Mouse (Mus musculus) lung, embryonic 14.5 days (tissue): Measurements from ENCODE around the gene Dolk. TPM values are rescaled to one million over a fixed set of nuclear protein-coding genes. Genes with fewer than 3 reads are reported as not detected.
A peak's percentile ranks its signal among the peaks of the same experiment; 100 is the strongest.

Experiments
- ATAC-seq: fragments of 200-750 bp; cut with Nextera tagmentation; 2 replicates; pipeline ENCODE4 v1.8.0; 2017; ENCODE audit warnings: mild to moderate bottlenecking, moderate TSS enrichment, moderate library complexity; ENCODE audit not compliant: insufficient read depth
- DNase-seq: peaks from one replicate; pipeline ENCODE4 v3.0.0-alpha.2; 2015
- H3K27ac ChIP-seq: fragments of 300-500 bp; sonication (generic); 2 replicates; pipeline ENCODE4 v1.5.1; 2014; ENCODE audit warnings: low read depth, mild to moderate bottlenecking, moderate library complexity
- H3K27me3 ChIP-seq: fragments of 300-500 bp; sonication (generic); 2 replicates; pipeline ENCODE4 v1.6.1; 2014; ENCODE audit warnings: low read length, control low read depth; ENCODE audit not compliant: insufficient read depth
- H3K36me3 ChIP-seq: fragments of 300-500 bp; sonication (generic); 2 replicates; pipeline ENCODE4 v1.6.1; 2014; ENCODE audit warnings: control low read depth; ENCODE audit not compliant: insufficient read depth
- H3K4me1 ChIP-seq: fragments of 300-500 bp; sonication (generic); 2 replicates; pipeline ENCODE4 v1.6.1; 2014; ENCODE audit warnings: antibody characterized with exemption, control low read depth; ENCODE audit not compliant: insufficient read depth
- H3K4me2 ChIP-seq: fragments of 300-500 bp; sonication (generic); 2 replicates; pipeline ENCODE4 v1.6.1; 2014; ENCODE audit warnings: mild to moderate bottlenecking
- H3K4me3 ChIP-seq: fragments of 300-500 bp; sonication (generic); 2 replicates; pipeline ENCODE4 v1.5.1; 2014; ENCODE audit warnings: low read depth, low read length
- H3K9ac ChIP-seq: fragments of 300-500 bp; sonication (generic); 2 replicates; pipeline ENCODE4 v1.6.1; 2014
- H3K9me3 ChIP-seq: fragments of 300-500 bp; sonication (generic); 2 replicates; pipeline ENCODE4 v1.6.1; 2016; ENCODE audit warnings: low read depth, low read length, control low read depth
- CTCF ChIP-seq: IDR thresholded peaks from 2 replicates; pipeline ENCODE4 v1.5.1; 2016; ENCODE audit warnings: antibody characterized with exemption, low read depth
- WGBS: fragments of 180-500 bp; shearing (Covaris S2); extraction: QIAGEN DNeasy Blood & Tissue Kit; methylation state at CpG from one replicate; pipeline ENCODE4 v1.1.7; 2014; 5-methylcytosine and 5-hydroxymethylcytosine counted together
- polyA plus RNA-seq: library from polyadenylated mRNA; unstranded; fragments of >200 nt; fragmentation: Nextera tagmentation; extraction: Ambion mirVana; gene quantifications from 2 replicates; pipeline ENCODE4 v1.2.1, GENCODE M21; 2014

Gene Dolk
- polyA plus RNA-seq, 1 experiment from 2014 or later, result 30.6 TPM

DNA sequence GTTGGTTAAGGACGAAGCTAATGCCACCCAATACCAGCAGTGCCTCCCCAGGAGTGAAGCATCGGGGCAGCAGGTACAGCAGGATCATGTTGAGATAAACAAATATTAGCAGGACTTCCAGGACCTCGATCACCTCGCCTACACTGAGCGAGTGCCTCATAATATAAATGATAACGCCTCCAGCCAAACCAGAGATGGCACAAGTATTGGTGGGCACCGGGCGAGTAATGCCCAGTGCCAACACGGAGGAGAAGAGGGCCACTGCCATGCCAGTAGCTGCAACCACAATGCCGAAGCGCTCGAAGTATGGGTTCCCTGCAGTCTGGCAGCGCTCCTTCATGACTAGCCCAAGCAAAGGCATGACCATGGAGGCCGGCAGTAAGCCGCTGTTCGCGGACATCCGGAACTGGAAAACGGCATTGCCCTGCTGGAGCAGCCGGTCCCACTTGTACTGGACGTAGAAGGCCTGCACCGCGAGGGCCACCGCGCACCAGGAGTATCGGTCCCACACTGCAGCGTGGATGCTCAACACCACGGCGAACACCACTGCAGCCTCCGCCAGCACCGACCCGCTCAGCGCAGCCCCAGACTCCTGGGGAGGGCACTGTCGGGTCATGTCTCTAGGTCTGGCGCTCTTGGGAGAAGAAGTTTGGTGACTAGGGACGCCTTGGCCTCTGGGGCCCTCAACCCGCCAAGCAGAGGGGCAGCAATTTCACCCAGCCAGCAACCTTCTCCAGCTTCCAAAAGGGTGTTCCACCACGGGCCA, 535 bp downstream of the Dolk start:
- peak overlapping the region; percentile 91 for H3K4me3 ChIP-seq
- DNase-seq (no peak), ATAC-seq (peak; percentile 65)
- peak overlapping the region; percentile 96 for H3K4me2 ChIP-seq
- no peak for TF ChIP-seq CTCF
- peak overlapping the region; percentile 85 for H3K9ac ChIP-seq
- peaks cover 15% of the 10 kb centered on the region for H3K4me1 ChIP-seq
- H3K36me3 ChIP-seq, result peaks cover 3% of the 10 kb centered on the region; the same call in 1 of the 2 replicates
- 11% methylated on average over 38 of the region's 38 CpGs for WGBS
- no peaks in the 10 kb centered on the region for H3K9me3 ChIP-seq
- H3K27ac ChIP-seq, result 0 out of 2 replicates have a peak overlapping the region, but pooled peaks have one; percentile 30
- no peaks in the 10 kb centered on the region for H3K27me3 ChIP-seq

DNA sequence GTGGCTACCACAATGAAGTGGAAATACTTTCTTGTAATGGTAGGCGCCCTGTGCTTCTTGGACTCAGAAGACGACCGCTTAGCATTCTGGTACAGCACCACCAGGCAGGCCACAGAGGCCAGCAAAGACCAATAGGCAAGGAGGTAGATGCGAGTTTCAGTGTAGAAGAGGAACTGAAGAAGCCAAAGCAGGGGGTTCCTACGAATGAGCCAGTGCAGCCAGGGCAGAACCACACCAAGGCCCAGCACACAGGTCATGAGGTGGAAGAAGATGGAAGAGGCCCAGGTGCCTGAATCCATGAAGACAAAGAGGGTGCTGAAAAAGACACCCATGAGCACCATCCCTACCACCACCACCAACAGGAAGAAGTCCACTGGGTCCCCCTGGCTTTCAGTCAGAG, 1.1 kb downstream of the Dolk start:
- Histone ChIP-seq H3K4me1 (peaks cover 15% of the 10 kb centered on the region), H3K9me3 (no peaks in the 10 kb centered on the region), H3K36me3 (0 out of 2 replicates have a peak, but pooled peaks cover 3% of the 10 kb centered on the region), H3K4me2 (peak overlapping the region; percentile 96), H3K27me3 (no peaks in the 10 kb centered on the region), H3K27ac (no peak overlapping the region), H3K4me3 (peak overlapping the region; percentile 91), H3K9ac (peak overlapping the region; percentile 85; the same call in 1 of the 2 replicates)
- TF ChIP-seq CTCF, result no peak
- no peak for DNase-seq
- 88% methylated on average over 5 of the region's 5 CpGs for WGBS
- ATAC-seq, result no peak

DNA sequence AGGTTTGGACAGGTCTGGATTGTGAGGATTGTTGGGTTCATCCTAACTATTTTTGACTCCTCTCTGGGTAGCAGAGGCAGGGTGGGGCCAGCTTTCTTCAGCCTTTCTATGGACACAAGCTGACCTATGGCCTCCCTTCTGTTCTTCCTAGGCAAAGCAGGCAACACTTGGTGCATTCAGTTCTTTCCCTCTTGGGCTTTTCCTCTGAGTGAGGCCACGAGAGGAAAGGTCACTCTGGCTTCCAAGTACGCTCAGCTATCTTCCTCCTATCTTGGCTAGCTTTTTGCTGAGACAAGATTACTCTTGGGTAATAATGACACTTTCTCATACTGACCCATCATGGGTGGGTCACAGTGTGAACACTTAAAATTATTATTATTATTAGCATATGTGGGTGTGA, 2.9 kb downstream of the Dolk start:
- H3K4me1 ChIP-seq, result peaks cover 15% of the 10 kb centered on the region
- 88% methylated on average over 2 of the region's 2 CpGs for WGBS
- H3K9ac ChIP-seq, result no peak overlapping the region
- TF ChIP-seq CTCF, result no peak
- DNase-seq (no peak), ATAC-seq (no peak)
- H3K4me2 ChIP-seq, result no peak overlapping the region
- no peak overlapping the region for H3K4me3 ChIP-seq
- no peaks in the 10 kb centered on the region for H3K9me3 ChIP-seq
- H3K27ac ChIP-seq, result no peak overlapping the region
- H3K27me3 ChIP-seq, result no peaks in the 10 kb centered on the region
- no peaks in the 10 kb centered on the region for H3K36me3 ChIP-seq

DNA sequence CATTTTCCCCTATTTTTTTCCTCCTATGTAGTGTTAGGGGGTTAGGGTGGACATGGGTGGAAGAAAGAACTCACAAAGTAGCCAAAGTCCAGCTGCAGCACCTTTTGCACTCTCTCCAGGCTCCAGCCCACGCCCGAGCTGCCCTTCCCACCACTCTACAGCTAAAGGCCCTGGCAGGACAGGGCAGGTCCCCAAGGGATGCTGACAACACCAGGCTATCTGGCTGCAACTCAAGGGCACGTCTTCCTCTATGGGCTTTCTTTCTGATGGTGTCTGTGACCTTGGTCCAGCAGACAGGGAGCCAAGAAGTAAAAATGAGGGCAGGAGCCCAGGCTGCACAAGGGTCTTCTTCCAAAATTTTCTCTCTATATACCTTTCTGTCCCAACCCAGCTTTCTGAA, 4.5 kb downstream of the Dolk start:
- no peak overlapping the region for H3K4me2 ChIP-seq
- H3K4me3 ChIP-seq, result no peak overlapping the region
- H3K27ac ChIP-seq, result no peak overlapping the region
- DNase-seq, result no peak
- no peaks in the 10 kb centered on the region for H3K36me3 ChIP-seq
- 72% methylated on average over 3 of the region's 3 CpGs for WGBS
- no peaks in the 10 kb centered on the region for H3K27me3 ChIP-seq
- H3K9ac ChIP-seq, result no peak overlapping the region
- peaks cover 8% of the 10 kb centered on the region for H3K4me1 ChIP-seq
- no peaks in the 10 kb centered on the region for H3K9me3 ChIP-seq
- TF ChIP-seq CTCF, result no peak
- no peak for ATAC-seq

DNA sequence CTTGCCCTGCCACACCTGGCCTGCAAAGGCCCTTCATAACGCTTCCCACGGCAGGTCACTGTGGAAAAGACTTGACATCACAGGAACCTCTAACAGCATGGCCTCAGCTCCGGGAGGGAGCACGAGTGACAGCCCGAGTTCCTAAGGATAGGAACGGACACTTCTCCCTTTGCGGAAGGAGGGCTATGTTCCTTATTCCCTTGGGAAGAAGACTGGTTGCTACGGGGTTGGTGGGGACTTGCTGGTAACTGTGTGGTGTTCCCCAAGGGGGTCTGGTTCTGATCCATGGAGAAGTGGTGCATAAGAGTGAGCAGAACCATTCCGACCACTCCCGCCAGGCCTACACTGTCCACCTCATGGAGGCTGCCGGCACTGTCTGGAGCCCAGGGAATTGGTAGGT, 5.4 kb downstream of the Dolk start, which contains the start of gene Gm28038:
Gene Gm28038 (plus strand): TSS at position 301 of the 400 bp plus-strand sequence.
- DNase-seq, result no peak
- H3K36me3 ChIP-seq, result no peaks in the 10 kb centered on the region

DNA sequence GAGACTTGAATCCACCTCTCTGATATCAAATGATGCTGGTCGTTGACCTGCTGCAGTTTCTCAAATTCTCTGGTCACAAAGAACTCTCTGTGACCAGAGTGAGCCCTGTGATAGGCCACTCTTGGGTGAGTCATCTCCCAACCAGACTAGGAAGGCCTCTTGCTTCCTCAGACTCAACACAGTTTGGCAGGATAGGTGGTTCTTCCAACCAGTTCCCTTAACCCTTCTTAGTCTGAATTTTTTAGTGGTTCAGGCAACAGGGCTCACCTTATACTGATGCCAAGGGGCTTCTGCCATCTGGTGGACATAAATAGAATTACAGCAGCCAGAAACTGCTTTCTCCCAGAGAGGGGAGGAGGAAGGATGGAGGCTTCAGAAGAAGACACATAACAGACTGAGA, 16.0 kb downstream of the Dolk start:
- peak; percentile 94 for TF ChIP-seq CTCF
- H3K36me3 ChIP-seq, result no peaks in the 10 kb centered on the region
- WGBS, result 28% methylated on average over 1 of the region's 1 CpGs
- H3K27me3 ChIP-seq, result no peaks in the 10 kb centered on the region
- H3K9me3 ChIP-seq, result no peaks in the 10 kb centered on the region
- H3K9ac ChIP-seq, result no peak overlapping the region
- H3K4me3 ChIP-seq, result no peak overlapping the region
- peak overlapping the region; percentile 52; the same call in 1 of the 2 replicates for H3K27ac ChIP-seq
- peak; percentile 90 for ATAC-seq
- peak; percentile 88 for DNase-seq
- peaks cover 16% of the 10 kb centered on the region for H3K4me1 ChIP-seq
- H3K4me2 ChIP-seq, result no peak overlapping the region

More for the DNA sequence above, 5.4 kb downstream of the Dolk start, which contains the start of gene Gm28038:
- Histone ChIP-seq H3K9ac (no peak within 1 kb of the TSS), H3K9me3 (no peaks in the 10 kb centered on the region), H3K4me3 (no peak within 1 kb of the TSS), H3K27me3 (no peaks in the 10 kb centered on the region), H3K27ac (no peak within 1 kb of the TSS), H3K4me2 (no peak within 1 kb of the TSS), H3K4me1 (peaks cover 8% of the 10 kb centered on the region)
- no peak for TF ChIP-seq CTCF
- 92% methylated on average over 11 of the region's 11 CpGs for WGBS
- ATAC-seq, result no peak

DNA sequence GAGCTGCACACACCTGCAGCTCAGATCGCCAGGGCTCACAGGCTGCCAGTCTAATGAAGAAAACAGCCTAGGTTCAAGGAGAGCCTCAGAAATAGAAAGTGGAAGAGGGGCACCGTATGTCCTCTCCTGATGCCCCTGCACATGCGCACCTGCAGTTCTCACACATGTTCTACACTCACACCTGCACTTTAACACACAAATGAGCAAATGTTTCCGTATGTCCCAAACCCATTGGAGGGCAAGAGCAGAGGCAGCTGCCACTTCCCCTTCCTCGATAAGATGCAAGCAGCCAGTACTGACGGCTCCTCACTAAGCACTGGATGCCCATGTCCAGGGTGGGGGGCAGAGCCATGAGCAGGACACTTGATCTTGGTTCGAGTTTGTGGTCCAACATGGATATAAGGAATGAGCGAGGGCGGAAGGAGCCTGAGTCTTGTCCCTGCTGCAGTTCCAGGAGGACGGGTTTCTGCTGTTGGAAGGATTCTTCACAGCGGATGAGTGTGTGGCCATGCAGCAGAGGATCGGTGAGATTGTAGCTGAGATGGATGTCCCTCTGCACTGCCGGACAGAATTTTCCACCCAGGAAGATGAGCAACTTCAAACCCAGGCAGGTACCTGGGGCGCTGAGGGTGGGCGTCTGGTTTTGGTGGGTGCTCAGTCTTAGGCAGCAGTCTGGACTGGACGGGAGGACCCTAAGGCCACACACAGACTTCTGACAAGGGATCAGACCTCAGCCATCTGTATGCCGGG, 16.7 kb downstream of the Dolk start:
- TF ChIP-seq CTCF, result no peak
- DNase-seq, result no peak
- peaks cover 6% of the 10 kb centered on the region for H3K36me3 ChIP-seq
- peak; percentile 23; the same call in 1 of the 2 replicates for ATAC-seq
- H3K27me3 ChIP-seq, result no peaks in the 10 kb centered on the region
- H3K4me2 ChIP-seq, result no peak overlapping the region
- WGBS, result 83% methylated on average over 17 of the region's 17 CpGs
- no peak overlapping the region for H3K9ac ChIP-seq
- H3K9me3 ChIP-seq, result no peaks in the 10 kb centered on the region
- H3K4me3 ChIP-seq, result no peak overlapping the region
- peaks cover 20% of the 10 kb centered on the region for H3K4me1 ChIP-seq
- peak overlapping the region; percentile 52; the same call in 1 of the 2 replicates for H3K27ac ChIP-seq
